Mouse (Mus musculus): ENCODE results near the gene Tmem140. TPM values are rescaled to one million over a fixed set of nuclear protein-coding genes. Genes with fewer than 3 reads are reported as not detected.

Gene Tmem140
- total RNA-seq, 2 experiments from 2014 or later: 0.82 to 1.9 TPM

- no peak for ATAC-seq (replicated peaks; ENCODE audit: poor library complexity, severe bottlenecking)
These were observed 43.7 kb downstream of the Tmem140 start for GRCm38 (mm10) chr6:34906661-34907060.

- ATAC-seq (replicated peaks; ENCODE audit: poor library complexity, severe bottlenecking): no peak
These were observed 44.2 kb downstream of the Tmem140 start for GRCm38 (mm10) chr6:34907121-34907614.

GRCm38 (mm10) chr6:34907696-34908260 is 44.8 kb downstream of the Tmem140 start:
- no peak for ATAC-seq (replicated peaks; ENCODE audit: poor library complexity, severe bottlenecking)

- no peak for ATAC-seq (replicated peaks; ENCODE audit: poor library complexity, severe bottlenecking)
These were observed 46.8 kb downstream of the Tmem140 start for GRCm38 (mm10) chr6:34909631-34910345.

- ATAC-seq (replicated peaks; ENCODE audit: poor library complexity, severe bottlenecking): peak; percentile 89
These were observed 47.6 kb downstream of the Tmem140 start, which contains the start of gene Wdr91 for GRCm38 (mm10) chr6:34910371-34911219. Wdr91 (minus strand) TSS chr6:34910876.

GRCm38 (mm10) chr6:34913341-34914040 is 50.5 kb downstream of the Tmem140 start:
- ATAC-seq (replicated peaks; ENCODE audit: poor library complexity, severe bottlenecking): no peak

- no peak for ATAC-seq (replicated peaks; ENCODE audit: poor library complexity, severe bottlenecking)
These were observed 51.5 kb downstream of the Tmem140 start for GRCm38 (mm10) chr6:34914462-34914861.

- ATAC-seq (replicated peaks; ENCODE audit: poor library complexity, severe bottlenecking): no peak
These were observed 56.2 kb downstream of the Tmem140 start for GRCm38 (mm10) chr6:34919146-34919545.

- no peak for ATAC-seq (replicated peaks; ENCODE audit: poor library complexity, severe bottlenecking)
These were observed 57.0 kb downstream of the Tmem140 start, which contains the start of gene Stra8 for GRCm38 (mm10) chr6:34919956-34920355. Stra8 (plus strand) TSS chr6:34920163.

- ATAC-seq (replicated peaks; ENCODE audit: poor library complexity, severe bottlenecking): no peak
These were observed 57.7 kb downstream of the Tmem140 start for GRCm38 (mm10) chr6:34920631-34921030.

- peak; percentile 96 for ATAC-seq (replicated peaks; ENCODE audit: poor library complexity, severe bottlenecking)
These were observed 59.0 kb downstream of the Tmem140 start for GRCm38 (mm10) chr6:34921941-34922340.

Other genes starting within 250 kb of the Tmem140 start
- 3.3 and 3.7 TPM in 2 replicates for gene Agbl3, start 82.7 kb upstream of the Tmem140 start, total RNA-seq (2014; fragmentation: Nextera tagmentation)
- 4.9 and 5.2 TPM in 2 replicates for gene Agbl3, start 82.7 kb upstream of the Tmem140 start, total RNA-seq (2017)
- gene Cyren, start 14.9 kb downstream of the Tmem140 start, total RNA-seq (2014; fragmentation: Nextera tagmentation): 1.8 and 9.5 TPM in 2 replicates
- gene Cyren, start 14.9 kb downstream of the Tmem140 start, total RNA-seq (2017): 4.1 and 9.0 TPM in 2 replicates
- 11.8 and 12.6 TPM in 2 replicates for gene Wdr91, start 47.7 kb downstream of the Tmem140 start, total RNA-seq (2014; fragmentation: Nextera tagmentation)
- 16.8 and 17.4 TPM in 2 replicates for gene Wdr91, start 47.7 kb downstream of the Tmem140 start, total RNA-seq (2017)
- not detected in 2 replicates for gene Stra8, start 57.0 kb downstream of the Tmem140 start, total RNA-seq (2014; fragmentation: Nextera tagmentation)
- gene Stra8, start 57.0 kb downstream of the Tmem140 start, total RNA-seq (2017): not detected in 2 replicates
- gene Slc23a4, start 125.3 kb downstream of the Tmem140 start, total RNA-seq (2014; fragmentation: Nextera tagmentation): 2.1 TPM in 1 of 2 replicates, not detected in the other
- gene Slc23a4, start 125.3 kb downstream of the Tmem140 start, total RNA-seq (2017): 0.52 and 0.65 TPM in 2 replicates